Mouse (Mus musculus) cortical plate, adult 2 months (tissue): ENCODE measurements around the gene Tle3. TPM values are rescaled to one million over a fixed set of nuclear protein-coding genes. Genes with fewer than 3 reads are reported as not detected.

Source experiments
- H3K27ac ChIP-seq: fragments of 200-500 bp; 2 replicates; pipeline ENCODE4 v1.5.1; 2012; ENCODE audit warnings: low read length, control low read depth, inconsistent platforms; ENCODE audit not compliant: insufficient read depth
- H3K4me1 ChIP-seq: fragments of 200-500 bp; 2 replicates; pipeline ENCODE4 v1.6.1; 2011; ENCODE audit warnings: low read length; ENCODE audit not compliant: control insufficient read depth, insufficient read depth
- H3K4me3 ChIP-seq: fragments of 200-500 bp; 2 replicates; pipeline ENCODE4 v1.5.1; 2011; ENCODE audit warnings: mild to moderate bottlenecking, low read length, control low read depth; ENCODE audit not compliant: insufficient read depth
- CTCF ChIP-seq: fragments of 200-500 bp; IDR thresholded peaks from 2 replicates; pipeline ENCODE4 v1.5.1; 2011; ENCODE audit warnings: mild to moderate bottlenecking, control low read depth, low read length; ENCODE audit not compliant: insufficient read depth; ENCODE audit errors: extremely low read depth
- POLR2A ChIP-seq: fragments of 200-500 bp; IDR thresholded peaks from 2 replicates; pipeline ENCODE4 v1.6.1; 2011; ENCODE audit warnings: mild to moderate bottlenecking, low read length, control low read depth; ENCODE audit not compliant: insufficient read depth; ENCODE audit errors: extremely low read depth
- polyA plus RNA-seq: library from polyadenylated mRNA; depleted of rRNA; stranded (reverse); fragments of >200 nt; gene quantifications from 2 replicates; pipeline ENCODE4 v1.2.3, GENCODE M21; 2012

Gene Tle3
- polyA plus RNA-seq, 1 experiment, result 36.6 TPM

- Histone ChIP-seq H3K4me1 (peaks cover 3% of the 10 kb centered on the region; the same call in 1 of the 2 replicates), H3K27ac (no peak overlapping the region), H3K4me3 (no peak overlapping the region)
- no peak for TF ChIP-seq POLR2A
- TF ChIP-seq CTCF, result no peak
Measured at GRCm38 (mm10) chr9:61388689-61389403, 16.7 kb downstream of the Tle3 start.

- TF ChIP-seq POLR2A, result no peak
- Histone ChIP-seq H3K4me1 (peaks cover 3% of the 10 kb centered on the region; the same call in 1 of the 2 replicates), H3K27ac (no peak overlapping the region), H3K4me3 (no peak overlapping the region)
Measured at GRCm38 (mm10) chr9:61389404-61389701, 17.2 kb downstream of the Tle3 start.

GRCm38 (mm10) chr9:61391570-61392337 is 19.6 kb downstream of the Tle3 start:
- no peaks in the 10 kb centered on the region for H3K4me1 ChIP-seq
- no peak overlapping the region for H3K4me3 ChIP-seq
- TF ChIP-seq POLR2A, result no peak
- no peak for TF ChIP-seq CTCF
- H3K27ac ChIP-seq, result no peak overlapping the region

- H3K4me1 ChIP-seq, result no peaks in the 10 kb centered on the region
- no peak overlapping the region for H3K27ac ChIP-seq
- TF ChIP-seq POLR2A, result no peak
- no peak overlapping the region for H3K4me3 ChIP-seq
Measured at GRCm38 (mm10) chr9:61392338-61392620, 20.1 kb downstream of the Tle3 start.

GRCm38 (mm10) chr9:61393161-61393560 is 21.0 kb downstream of the Tle3 start:
- H3K4me3 ChIP-seq, result no peak overlapping the region
- no peaks in the 10 kb centered on the region for H3K4me1 ChIP-seq
- TF ChIP-seq POLR2A, result no peak
- no peak for TF ChIP-seq CTCF
- no peak overlapping the region for H3K27ac ChIP-seq

- Histone ChIP-seq H3K27ac (no peak overlapping the region), H3K4me3 (no peak overlapping the region), H3K4me1 (no peaks in the 10 kb centered on the region)
- TF ChIP-seq CTCF, result no peak
- no peak for TF ChIP-seq POLR2A
Measured at GRCm38 (mm10) chr9:61393847-61394246, 21.7 kb downstream of the Tle3 start.

- Histone ChIP-seq H3K27ac (no peak overlapping the region), H3K4me3 (no peak overlapping the region), H3K4me1 (no peaks in the 10 kb centered on the region)
- TF ChIP-seq CTCF (no peak), POLR2A (no peak)
Measured at GRCm38 (mm10) chr9:61395071-61395470, 22.9 kb downstream of the Tle3 start.

- no peak overlapping the region for H3K27ac ChIP-seq
- no peak for TF ChIP-seq CTCF
- TF ChIP-seq POLR2A, result no peak
- H3K4me3 ChIP-seq, result no peak overlapping the region
- H3K4me1 ChIP-seq, result no peaks in the 10 kb centered on the region
Measured at GRCm38 (mm10) chr9:61396474-61396873, 24.3 kb downstream of the Tle3 start.

GRCm38 (mm10) chr9:61397130-61397529 is 25.0 kb downstream of the Tle3 start:
- H3K4me3 ChIP-seq, result no peak overlapping the region
- H3K4me1 ChIP-seq, result no peaks in the 10 kb centered on the region
- TF ChIP-seq POLR2A (no peak), CTCF (no peak)
- H3K27ac ChIP-seq, result no peak overlapping the region

GRCm38 (mm10) chr9:61398160-61398559 is 26.0 kb downstream of the Tle3 start:
- H3K27ac ChIP-seq, result no peak overlapping the region
- H3K4me1 ChIP-seq, result no peaks in the 10 kb centered on the region
- H3K4me3 ChIP-seq, result no peak overlapping the region
- no peak for TF ChIP-seq POLR2A
- TF ChIP-seq CTCF, result no peak

- Histone ChIP-seq H3K27ac (no peak overlapping the region), H3K4me3 (no peak overlapping the region), H3K4me1 (0 out of 2 replicates have a peak, but pooled peaks cover 1% of the 10 kb centered on the region)
- TF ChIP-seq CTCF (no peak), POLR2A (no peak)
Measured at GRCm38 (mm10) chr9:61400132-61400531, 28.0 kb downstream of the Tle3 start.
